Comparison of ENCODE assay signal across 19 mouse cellular contexts in the genomic region with DNA sequence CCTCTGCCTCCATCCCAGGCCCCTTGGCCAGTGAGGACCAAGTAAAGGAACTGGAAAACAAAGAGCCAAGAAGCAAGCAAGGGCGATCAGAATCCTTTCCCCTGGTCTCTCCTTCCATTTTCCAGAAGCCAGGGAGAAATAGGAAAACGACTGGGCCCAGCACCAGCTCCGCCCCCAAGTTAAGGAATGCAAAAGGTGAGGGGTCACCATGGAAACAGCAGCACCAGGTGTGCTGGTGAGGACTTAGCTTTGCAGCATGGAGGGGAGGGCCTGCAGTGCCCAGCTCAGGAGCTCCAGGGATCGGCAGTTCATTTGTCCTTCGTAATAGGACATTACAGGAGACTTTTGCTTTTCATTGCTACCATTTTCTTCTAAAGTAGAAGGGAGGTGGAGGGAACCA. TPM values are rescaled to one million over a fixed set of nuclear protein-coding genes. Genes with fewer than 3 reads are reported as not detected.
A peak's percentile ranks its signal among the peaks of the same experiment; 100 is the strongest.
DNase-seq lines count a peak whose midpoint lies in the region; ATAC-seq and TF ChIP-seq lines count a peak whose summit lies in the region.
"Had no signal": no experiment of that assay in that cellular context is flagged by ENCODE, and none has a peak within 500 bp of the region (broad histone marks: within the 10 kb centered on the region; RNA-seq: fewer than 3 reads in every experiment).

No protein-coding gene starts in this region.

- 39% methylated on average over 5 of the region's 5 CpGs for WGBS in lung, embryonic 14.5 days
- 35% methylated on average over 5 of the region's 5 CpGs for WGBS in kidney, embryonic 16.5 days
- 36% methylated on average over 5 of the region's 5 CpGs for WGBS in limb, embryonic 10.5 days
- 49% methylated on average over 5 of the region's 5 CpGs for WGBS in liver, embryonic 11.5 days
- 32% methylated on average over 5 of the region's 5 CpGs for WGBS in midbrain, embryonic 14.5 days

- no peaks in the 10 kb centered on the region for H3K27me3 ChIP-seq in lung, embryonic 14.5 days (ENCODE audit: insufficient read depth, low read length)
- H3K27me3 ChIP-seq in kidney, embryonic 16.5 days (ENCODE audit: insufficient read depth, low read length) = no peaks in the 10 kb centered on the region
- no peaks in the 10 kb centered on the region for H3K27me3 ChIP-seq in limb, embryonic 10.5 days (ENCODE audit: low read depth, poor library complexity, severe bottlenecking)
- no peaks in the 10 kb centered on the region for H3K27me3 ChIP-seq in liver, embryonic 11.5 days (replicated peaks; ENCODE audit: control insufficient read depth, insufficient read depth, low read length)
- H3K27me3 ChIP-seq in midbrain, embryonic 14.5 days (ENCODE audit: control insufficient read depth, insufficient read depth, low read length) = no peaks in the 10 kb centered on the region
- H3K27me3 ChIP-seq: CH12.LX; embryonic facial prominence, embryonic 12.5 days; neural tube, embryonic 15.5 days had no signal

- no peak overlapping the region for H3K4me3 ChIP-seq in lung, embryonic 14.5 days (ENCODE audit: low read depth, low read length)
- no peak overlapping the region for H3K4me3 ChIP-seq in kidney, embryonic 16.5 days (ENCODE audit: low read length)
- 0 out of 2 replicates have a peak overlapping the region, but pooled peaks have one; percentile 3 for H3K4me3 ChIP-seq in limb, embryonic 10.5 days
- H3K4me3 ChIP-seq in liver, embryonic 11.5 days (ENCODE audit: low read depth, low read length) = no peak overlapping the region
- H3K4me3 ChIP-seq in midbrain, embryonic 14.5 days (replicated peaks; ENCODE audit: low read depth, low read length) = no peak overlapping the region
- H3K4me3 ChIP-seq: embryonic facial prominence, embryonic 12.5 days; hindbrain, embryonic 13.5 days; midbrain, embryonic 10.5 days; neural tube, embryonic 15.5 days had no signal

- DNase-seq in lung, embryonic 14.5 days = peak; percentile 71
- no peak for DNase-seq in lung, postnatal 36 days
- DNase-seq in ZHBTc4 (ENCODE audit: low read depth, low spot score) = peak; percentile 51
- peak; percentile 58 for DNase-seq in limb, embryonic 10.5 days (ENCODE audit: low spot score)
- no peak for DNase-seq in right cerebral cortex, adult 18-20 months
- DNase-seq in liver, embryonic 11.5 days (ENCODE audit: low spot score) = no peak
- DNase-seq in midbrain, embryonic 14.5 days = no peak
- DNase-seq: adrenal gland, postnatal 25 days; B cell, adult 2 months; cerebellum, adult 9-10 months; forebrain, postnatal 0 days; gastrocnemius, postnatal 36 days; liver had no signal

- TF ChIP-seq CTCF in lung, embryonic 14.5 days (IDR thresholded peaks at IDR 0.05; ENCODE audit: low read depth) = no peak

- ATAC-seq in lung, embryonic 14.5 days (ENCODE audit: insufficient read depth) = no peak
- no peak for ATAC-seq in kidney, embryonic 16.5 days (ENCODE audit: low FRiP score, low TSS enrichment)
- no peak for ATAC-seq in liver, embryonic 11.5 days (replicated peaks; ENCODE audit: low FRiP score)
- ATAC-seq in midbrain, embryonic 14.5 days (ENCODE audit: low FRiP score, low TSS enrichment) = no peak
- ATAC-seq: forebrain, postnatal 0 days had no signal

- H3K4me1 ChIP-seq in lung, embryonic 14.5 days (ENCODE audit: insufficient read depth) = peaks cover 4% of the 10 kb centered on the region
- peaks cover 29% of the 10 kb centered on the region for H3K4me1 ChIP-seq in kidney, embryonic 16.5 days (ENCODE audit: insufficient read depth, low read length)
- H3K4me1 ChIP-seq in limb, embryonic 10.5 days = peaks cover 34% of the 10 kb centered on the region
- peaks cover 34% of the 10 kb centered on the region for H3K4me1 ChIP-seq in liver, embryonic 11.5 days (replicated peaks; ENCODE audit: control insufficient read depth, insufficient read depth, low read length)
- H3K4me1 ChIP-seq in midbrain, embryonic 14.5 days (ENCODE audit: control insufficient read depth, insufficient read depth, low read length) = peaks cover 9% of the 10 kb centered on the region

- no peak overlapping the region for H3K9ac ChIP-seq in lung, embryonic 14.5 days
- no peak overlapping the region for H3K9ac ChIP-seq in kidney, embryonic 16.5 days (replicated peaks; ENCODE audit: low read length)
- no peak overlapping the region for H3K9ac ChIP-seq in liver, embryonic 11.5 days (ENCODE audit: low read depth, low read length)
- H3K9ac ChIP-seq in midbrain, embryonic 14.5 days (replicated peaks; ENCODE audit: low read length) = no peak overlapping the region
- H3K9ac ChIP-seq: embryonic facial prominence, embryonic 12.5 days; forebrain, postnatal 0 days; hindbrain, embryonic 13.5 days; neural tube, embryonic 15.5 days had no signal

- peak overlapping the region; percentile 78 for H3K27ac ChIP-seq in lung, embryonic 14.5 days (ENCODE audit: low read depth)
- peak overlapping the region; percentile 38; the same call in 1 of the 2 replicates for H3K27ac ChIP-seq in kidney, embryonic 16.5 days (ENCODE audit: low read length)
- peak overlapping the region; percentile 66; the same call in 1 of the 2 replicates for H3K27ac ChIP-seq in limb, embryonic 10.5 days
- no peak overlapping the region for H3K27ac ChIP-seq in liver, embryonic 11.5 days (ENCODE audit: low read depth, low read length)
- no peak overlapping the region for H3K27ac ChIP-seq in midbrain, embryonic 14.5 days (replicated peaks; ENCODE audit: low read depth, low read length)
- H3K27ac ChIP-seq: embryonic facial prominence, embryonic 12.5 days; hindbrain, embryonic 13.5 days; midbrain, embryonic 10.5 days; neural tube, embryonic 15.5 days had no signal

- H3K36me3 ChIP-seq in lung, embryonic 14.5 days (ENCODE audit: insufficient read depth) = no peaks in the 10 kb centered on the region
- H3K36me3 ChIP-seq in kidney, embryonic 16.5 days (ENCODE audit: insufficient read depth, low read length) = no peaks in the 10 kb centered on the region
- H3K36me3 ChIP-seq in limb, embryonic 10.5 days = no peaks in the 10 kb centered on the region
- H3K36me3 ChIP-seq in liver, embryonic 11.5 days (ENCODE audit: control insufficient read depth, insufficient read depth, low read length) = no peaks in the 10 kb centered on the region
- no peaks in the 10 kb centered on the region for H3K36me3 ChIP-seq in midbrain, embryonic 14.5 days (ENCODE audit: control insufficient read depth, insufficient read depth, low read length)
- H3K36me3 ChIP-seq: embryonic facial prominence, embryonic 12.5 days; hindbrain, embryonic 13.5 days; midbrain, embryonic 10.5 days; neural tube, embryonic 15.5 days had no signal

- H3K4me2 ChIP-seq in lung, embryonic 14.5 days = no peak overlapping the region
- no peak overlapping the region for H3K4me2 ChIP-seq in kidney, embryonic 16.5 days (replicated peaks; ENCODE audit: low read depth, low read length)
- no peak overlapping the region for H3K4me2 ChIP-seq in liver, embryonic 11.5 days
- H3K4me2 ChIP-seq in midbrain, embryonic 14.5 days (ENCODE audit: low read length) = no peak overlapping the region
- H3K4me2 ChIP-seq: embryonic facial prominence, embryonic 12.5 days; hindbrain, embryonic 13.5 days; neural tube, embryonic 15.5 days had no signal

- no peaks in the 10 kb centered on the region for H3K9me3 ChIP-seq in lung, embryonic 14.5 days (ENCODE audit: low read depth, low read length)
- no peaks in the 10 kb centered on the region for H3K9me3 ChIP-seq in kidney, embryonic 16.5 days (ENCODE audit: low read length)
- H3K9me3 ChIP-seq in limb, embryonic 10.5 days (replicated peaks) = no peaks in the 10 kb centered on the region
- H3K9me3 ChIP-seq in liver, embryonic 11.5 days (ENCODE audit: control insufficient read depth, low read length) = no peaks in the 10 kb centered on the region
- H3K9me3 ChIP-seq in midbrain, embryonic 14.5 days (ENCODE audit: control insufficient read depth, low read length) = no peaks in the 10 kb centered on the region
- H3K9me3 ChIP-seq: embryonic facial prominence, embryonic 12.5 days; hindbrain, embryonic 13.5 days; midbrain, embryonic 10.5 days; neural tube, embryonic 15.5 days had no signal

RNA-seq across cellular contexts. Expression of a gene that starts 13.0 kb away (rescaled TPM):
- polyA plus RNA-seq in lung, embryonic 14.5 days (2014; fragmentation: Nextera tagmentation; extraction: Ambion mirVana) = 291 and 336 TPM in 2 replicates
- polyA plus RNA-seq in kidney, embryonic 16.5 days (2015; fragmentation: Nextera tagmentation; extraction: Ambion mirVana) = 272 and 298 TPM in 2 replicates
- 298 and 321 TPM in 2 replicates for polyA plus RNA-seq in limb, embryonic 10.5 days (2016; fragmentation: Nextera tagmentation; extraction: Ambion mirVana)
- polyA plus RNA-seq in liver, embryonic 11.5 days (2014; fragmentation: Nextera tagmentation; extraction: Ambion mirVana) = 279 and 298 TPM in 2 replicates
- polyA plus RNA-seq in midbrain, embryonic 14.5 days (2014; fragmentation: Nextera tagmentation; extraction: Ambion mirVana) = 184 and 256 TPM in 2 replicates

RNA-seq across cellular contexts. Expression of a gene that starts 55.9 kb away (rescaled TPM):
- 139 and 144 TPM in 2 replicates for polyA plus RNA-seq in lung, embryonic 14.5 days (2014; fragmentation: Nextera tagmentation; extraction: Ambion mirVana)
- 92.1 and 105 TPM in 2 replicates for polyA plus RNA-seq in kidney, embryonic 16.5 days (2015; fragmentation: Nextera tagmentation; extraction: Ambion mirVana)
- 156 and 179 TPM in 2 replicates for polyA plus RNA-seq in limb, embryonic 10.5 days (2016; fragmentation: Nextera tagmentation; extraction: Ambion mirVana)
- 78.4 and 83.3 TPM in 2 replicates for polyA plus RNA-seq in liver, embryonic 11.5 days (2014; fragmentation: Nextera tagmentation; extraction: Ambion mirVana)
- 119 and 154 TPM in 2 replicates for polyA plus RNA-seq in midbrain, embryonic 14.5 days (2014; fragmentation: Nextera tagmentation; extraction: Ambion mirVana)

Comparison
In these comparisons a context has a peak if more than half of its experiments do, and no peak if none do; other contexts are left out.
1. DNase-seq: peak in lung, embryonic 14.5 days (single experiment), ZHBTc4 (single experiment) and limb, embryonic 10.5 days (single experiment); none in lung, postnatal 36 days (single experiment), right cerebral cortex, adult 18-20 months (single experiment), liver, embryonic 11.5 days (single experiment) and midbrain, embryonic 14.5 days (single experiment).
2. H3K27ac ChIP-seq: peak in lung, embryonic 14.5 days (single experiment), kidney, embryonic 16.5 days (single experiment) and limb, embryonic 10.5 days (single experiment); none in liver, embryonic 11.5 days (single experiment) and midbrain, embryonic 14.5 days (single experiment).